Mouse (Mus musculus) layer of hippocampus, postnatal 14 days (tissue): Measurements from ENCODE around the gene Rhox3e. TPM values are rescaled to one million over a fixed set of nuclear protein-coding genes. Genes with fewer than 3 reads are reported as not detected.
"Not testable (repeated sequence)": the region's sequence is repeated elsewhere in the genome, so short reads cannot be mapped to it uniquely, and the experiment has no call there.

ENCODE experiments used
- DNase-seq, 2 experiments: peaks; one replicate each; pipeline ENCODE4 v3.0.0; 2021 to 2022; ENCODE audit warnings: low spot score in 2 of 2, mixed read lengths in 1 of 2
- long read RNA-seq, 2 experiments: library from polyadenylated mRNA; stranded (forward); transcript quantifications; one replicate each; pipeline ENCODE4 v2.0.0; 2021
- total RNA-seq, 2 experiments: library from RNA; stranded (reverse); gene quantifications; 2 replicates each; pipeline ENCODE4 v1.2.3; 2021

Rhox3e gene
- not detected for total RNA-seq
- long read RNA-seq, experiment 1: 0 reads
- long read RNA-seq, experiment 2: 0 reads

DNA sequence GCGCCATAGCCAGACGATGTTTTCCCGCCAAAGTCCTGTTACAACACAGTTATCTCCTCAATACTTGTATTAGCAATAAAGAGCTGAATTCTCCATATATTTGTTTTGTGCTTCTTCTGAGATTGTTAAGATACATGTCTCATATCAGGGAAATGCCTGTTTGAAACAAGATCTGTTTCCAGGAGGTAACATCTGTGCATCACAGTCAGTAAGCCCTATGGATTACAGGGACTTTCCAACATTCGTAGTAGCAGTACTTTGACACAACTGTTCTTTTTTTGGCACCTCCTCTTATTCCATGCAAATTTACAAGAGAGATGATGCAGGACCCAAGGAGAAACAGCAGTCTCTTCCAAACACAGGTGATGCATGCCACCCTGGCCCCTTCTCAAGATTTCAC is at the start of gene Rhox3e:
Gene Rhox3e, plus strand, starts transcription at position 301 of the 400 bp plus-strand sequence.
- DNase-seq: not testable (repeated sequence)

GRCm38 (mm10) chrX:37514059-37514458 is 27.8 kb upstream of the Rhox3e start, which contains the start of gene Rhox4d:
Gene Rhox4d, plus strand, starts transcription at chrX:37514359.
- not testable (repeated sequence) for DNase-seq

DNA sequence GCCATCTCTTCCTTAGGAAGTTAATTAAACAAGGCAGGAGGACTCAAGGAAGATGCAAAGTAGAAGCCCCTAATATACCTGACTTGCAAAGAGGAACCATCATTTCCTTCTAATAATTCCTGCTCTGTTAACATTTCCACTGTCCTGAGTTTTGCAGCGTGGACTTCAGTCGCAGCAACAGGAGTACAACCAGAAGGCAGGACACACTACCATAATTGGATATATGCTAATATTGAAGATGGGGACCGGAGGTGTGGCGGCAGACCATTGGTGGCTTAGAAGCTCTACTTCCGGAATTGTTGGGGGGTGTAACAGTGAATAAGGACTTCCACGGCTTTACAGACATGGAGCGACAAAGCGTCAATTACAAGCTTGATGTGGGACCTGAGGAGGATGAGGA is 11.7 kb upstream of the Rhox3e start, which contains the start of gene Rhox2e:
Gene Rhox2e, plus strand, starts transcription at position 301 of the 400 bp plus-strand sequence.
- DNase-seq: not testable (repeated sequence)

- DNase-seq: not testable (repeated sequence)
Measured at GRCm38 (mm10) chrX:37557112-37557511, 15.3 kb downstream of the Rhox3e start, which contains the start of gene Rhox4e. Gene Rhox4e, plus strand, starts transcription at chrX:37557412.

DNA sequence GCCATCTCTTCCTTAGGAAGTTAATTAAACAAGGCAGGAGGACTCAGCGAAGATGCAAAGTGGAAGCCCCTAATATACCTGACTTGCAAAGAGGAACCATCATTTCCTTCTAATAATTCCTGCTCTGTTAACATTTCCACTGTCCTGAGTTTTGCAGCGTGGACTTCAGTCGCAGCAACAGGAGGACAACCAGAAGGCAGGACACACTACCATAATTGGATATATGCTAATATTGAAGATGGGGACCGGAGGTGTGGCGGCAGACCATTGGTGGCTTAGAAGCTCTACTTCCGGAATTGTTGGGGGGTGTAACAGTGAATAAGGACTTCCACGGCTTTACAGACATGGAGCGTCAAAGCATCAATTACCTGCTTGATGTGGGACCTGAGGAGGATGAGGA is 29.3 kb downstream of the Rhox3e start, which contains the start of gene Rhox2f:
Gene Rhox2f, plus strand, starts transcription at position 301 of the 400 bp plus-strand sequence.
- not testable (repeated sequence) for DNase-seq

GRCm38 (mm10) chrX:37572638-37573037 is 30.8 kb downstream of the Rhox3e start:
- DNase-seq: not testable (repeated sequence)

GRCm38 (mm10) chrX:37580692-37581091 is 38.9 kb downstream of the Rhox3e start, which contains the start of gene Rhox3f:
Gene Rhox3f, plus strand, starts transcription at chrX:37580992.
- not testable (repeated sequence) for DNase-seq

Other genes starting within 250 kb of the Rhox3e start
- gene Rhox3a2, start 162.0 kb upstream of the Rhox3e start, total RNA-seq: not detected
- gene Rhox4a2, start 151.2 kb upstream of the Rhox3e start, total RNA-seq: not detected
- gene Rhox2b, start 130.0 kb upstream of the Rhox3e start, total RNA-seq: not detected
- gene Rhox4b, start 109.5 kb upstream of the Rhox3e start, total RNA-seq: not detected
- not detected for gene Rhox2c, start 88.3 kb upstream of the Rhox3e start, total RNA-seq
- not detected for gene Rhox3c, start 83.4 kb upstream of the Rhox3e start, total RNA-seq
- not detected for gene Rhox4c, start 61.7 kb upstream of the Rhox3e start, total RNA-seq
- gene Rhox2d, start 48.6 kb upstream of the Rhox3e start, total RNA-seq: not detected
- gene Rhox4d, start 27.7 kb upstream of the Rhox3e start, total RNA-seq: not detected
- not detected for gene Rhox2e, start 11.6 kb upstream of the Rhox3e start, total RNA-seq
- not detected for gene Rhox4e, start 15.4 kb downstream of the Rhox3e start, total RNA-seq
- not detected for gene Rhox2f, start 29.4 kb downstream of the Rhox3e start, total RNA-seq
- not detected for gene Rhox3f, start 39.0 kb downstream of the Rhox3e start, total RNA-seq
- gene Rhox4f, start 65.7 kb downstream of the Rhox3e start, total RNA-seq: not detected
- not detected for gene Rhox3g, start 86.6 kb downstream of the Rhox3e start, total RNA-seq
- gene Rhox2g, start 101.5 kb downstream of the Rhox3e start, total RNA-seq: not detected
- gene Rhox4g, start 109.3 kb downstream of the Rhox3e start, total RNA-seq: not detected
- gene Rhox3h, start 126.7 kb downstream of the Rhox3e start, total RNA-seq: not detected
- gene Rhox2h, start 131.3 kb downstream of the Rhox3e start, total RNA-seq: not detected